Mouse (Mus musculus) neural tube, embryonic 13.5 days (tissue): ENCODE results near the gene Chmp2a. TPM values are rescaled to one million over a fixed set of nuclear protein-coding genes. Genes with fewer than 3 reads are reported as not detected.
A peak's percentile ranks its signal among the peaks of the same experiment; 100 is the strongest.

Experiments used
- ATAC-seq: fragments of 200-750 bp; cut with Nextera tagmentation; 2 replicates; pipeline ENCODE4 v1.8.0; 2017; ENCODE audit warnings: low read depth, mild to moderate bottlenecking, moderate TSS enrichment, moderate library complexity
- H3K27ac ChIP-seq: fragments of 300-500 bp; sonication (generic); replicated peaks from 2 replicates; pipeline ENCODE4 v1.5.1; 2015; ENCODE audit warnings: moderate library complexity, mild to moderate bottlenecking, inconsistent platforms
- H3K27me3 ChIP-seq: fragments of 300-500 bp; sonication (generic); 2 replicates; pipeline ENCODE4 v1.6.1; 2015; ENCODE audit warnings: mild to moderate bottlenecking, inconsistent platforms
- H3K36me3 ChIP-seq: fragments of 300-500 bp; sonication (generic); 2 replicates; pipeline ENCODE4 v1.6.1; 2015; ENCODE audit warnings: mild to moderate bottlenecking, inconsistent platforms
- H3K4me1 ChIP-seq: fragments of 300-500 bp; sonication (generic); replicated peaks from 2 replicates; pipeline ENCODE4 v1.6.1; 2015; ENCODE audit warnings: inconsistent platforms
- H3K4me2 ChIP-seq: fragments of 300-500 bp; sonication (generic); 2 replicates; pipeline ENCODE4 v1.6.1; 2015; ENCODE audit warnings: inconsistent platforms, mild to moderate bottlenecking, moderate library complexity
- H3K4me3 ChIP-seq: fragments of 300-500 bp; sonication (generic); 2 replicates; pipeline ENCODE4 v1.5.1; 2015; ENCODE audit warnings: mild to moderate bottlenecking, inconsistent platforms
- H3K9ac ChIP-seq: fragments of 300-500 bp; sonication (generic); 2 replicates; pipeline ENCODE4 v1.6.1; 2015; ENCODE audit warnings: moderate library complexity, mild to moderate bottlenecking, inconsistent platforms
- H3K9me3 ChIP-seq: fragments of 300-500 bp; sonication (generic); 2 replicates; pipeline ENCODE4 v1.6.1; 2016; ENCODE audit warnings: inconsistent platforms
- WGBS: fragments of 180-500 bp; shearing (Covaris S2); methylation state at CpG from one replicate; pipeline ENCODE4 v1.1.7; 2015; 5-methylcytosine and 5-hydroxymethylcytosine counted together
- polyA plus RNA-seq: library from polyadenylated mRNA; unstranded; fragments of >200 nt; fragmentation: Nextera tagmentation; extraction: Ambion mirVana; gene quantifications from 2 replicates; pipeline ENCODE4 v1.2.1, GENCODE M21; 2015

Gene Chmp2a
- polyA plus RNA-seq, 1 experiment from 2014 or later, result 189 TPM

GRCm38 (mm10) chr7:13043445-13044253 is 9.0 kb upstream of the Chmp2a start:
- Histone ChIP-seq H3K27ac (0 out of 2 replicates have a peak overlapping the region, but pooled peaks have one; percentile 6), H3K9me3 (no peaks in the 10 kb centered on the region), H3K9ac (peak overlapping the region; percentile 77), H3K4me3 (peak overlapping the region; percentile 43), H3K36me3 (no peaks in the 10 kb centered on the region), H3K4me2 (peak overlapping the region; percentile 73), H3K27me3 (peaks cover 50% of the 10 kb centered on the region), H3K4me1 (peaks cover 23% of the 10 kb centered on the region)
- 6% methylated on average over 88 of the region's 88 CpGs for WGBS
- ATAC-seq, result peak; percentile 48

DNA sequence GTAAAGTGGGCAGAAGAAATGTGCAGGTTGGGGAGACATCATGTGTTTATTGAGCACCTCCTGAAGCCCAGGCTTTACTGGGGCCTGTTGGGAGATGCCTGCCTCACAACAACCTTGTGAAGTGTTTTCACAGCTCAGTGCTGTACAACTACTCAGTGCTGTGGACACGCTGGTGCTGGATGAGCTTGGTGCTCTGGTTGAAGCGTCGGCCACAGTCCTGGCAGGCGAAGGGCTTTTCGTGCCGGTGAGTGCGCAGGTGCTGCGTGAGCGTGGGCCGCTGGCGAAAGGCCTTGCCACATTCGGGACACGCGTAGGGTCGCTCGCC is 8.5 kb upstream of the Chmp2a start:
- Histone ChIP-seq H3K36me3 (no peaks in the 10 kb centered on the region), H3K27me3 (peaks cover 50% of the 10 kb centered on the region), H3K9me3 (no peaks in the 10 kb centered on the region), H3K4me1 (peaks cover 25% of the 10 kb centered on the region), H3K9ac (peak overlapping the region; percentile 77), H3K27ac (no peak overlapping the region), H3K4me2 (peak overlapping the region; percentile 73), H3K4me3 (peak overlapping the region; percentile 43)
- ATAC-seq, result no peak
- 40% methylated on average over 16 of the region's 16 CpGs for WGBS

DNA sequence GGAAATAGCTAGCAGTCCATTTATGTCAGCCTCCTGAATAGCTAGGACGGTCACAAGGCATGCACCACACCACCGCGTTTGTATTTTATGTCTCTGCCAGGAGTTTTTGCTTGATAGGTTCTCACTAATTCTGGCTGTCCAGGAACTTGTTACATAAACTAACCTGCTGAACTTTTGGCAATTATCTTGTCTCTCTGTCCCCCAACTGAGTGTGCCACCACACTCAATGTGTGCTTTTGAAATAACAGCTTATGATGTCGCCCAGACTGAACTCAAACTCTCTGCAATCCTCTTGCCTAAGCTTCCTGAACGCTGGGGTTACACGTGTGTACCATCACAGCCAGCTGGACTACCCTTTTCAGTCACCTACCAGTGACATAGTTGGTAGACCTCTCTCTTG is 7.9 kb upstream of the Chmp2a start:
- H3K4me1 ChIP-seq, result peaks cover 25% of the 10 kb centered on the region
- 72% methylated on average over 6 of the region's 6 CpGs for WGBS
- no peak overlapping the region for H3K4me3 ChIP-seq
- no peaks in the 10 kb centered on the region for H3K9me3 ChIP-seq
- H3K36me3 ChIP-seq, result no peaks in the 10 kb centered on the region
- peaks cover 50% of the 10 kb centered on the region for H3K27me3 ChIP-seq
- H3K27ac ChIP-seq, result no peak overlapping the region
- ATAC-seq, result no peak
- H3K9ac ChIP-seq, result no peak overlapping the region
- H3K4me2 ChIP-seq, result 0 out of 2 replicates have a peak overlapping the region, but pooled peaks have one; percentile 73

GRCm38 (mm10) chr7:13041256-13041655 is 6.6 kb upstream of the Chmp2a start:
- Histone ChIP-seq H3K27me3 (peaks cover 50% of the 10 kb centered on the region), H3K9ac (no peak overlapping the region), H3K4me2 (no peak overlapping the region), H3K27ac (no peak overlapping the region), H3K4me1 (peaks cover 34% of the 10 kb centered on the region), H3K4me3 (no peak overlapping the region), H3K36me3 (peaks cover 1% of the 10 kb centered on the region), H3K9me3 (no peaks in the 10 kb centered on the region)
- ATAC-seq, result no peak
- 68% methylated on average over 1 of the region's 1 CpGs for WGBS

DNA sequence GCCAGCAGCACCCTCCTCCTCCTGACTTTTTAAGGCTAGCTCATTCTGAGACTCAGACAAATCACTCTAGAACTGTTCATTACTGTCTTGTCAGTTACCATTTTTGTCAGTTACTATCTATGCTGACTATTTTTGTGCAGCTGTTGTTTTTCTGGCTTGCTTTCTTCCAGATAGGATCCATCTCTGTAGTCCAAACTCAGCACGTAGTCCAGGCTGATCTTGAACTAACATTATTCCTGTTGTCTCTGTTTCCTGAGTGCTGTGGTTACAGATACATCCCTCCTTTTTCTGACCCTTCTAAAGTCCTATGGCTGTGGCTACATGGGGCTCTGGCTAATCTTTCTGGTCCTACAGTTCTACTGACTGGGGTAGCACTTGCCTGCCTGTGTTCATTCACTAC is 4.6 kb upstream of the Chmp2a start:
- Histone ChIP-seq H3K9ac (peak overlapping the region; percentile 98), H3K4me2 (peak overlapping the region; percentile 91), H3K27ac (no peak overlapping the region), H3K27me3 (peaks cover 34% of the 10 kb centered on the region), H3K4me3 (peak overlapping the region; percentile 80), H3K36me3 (peaks cover 17% of the 10 kb centered on the region), H3K9me3 (no peaks in the 10 kb centered on the region), H3K4me1 (peaks cover 47% of the 10 kb centered on the region)
- no peak for ATAC-seq
- 88% methylated on average over 1 of the region's 1 CpGs for WGBS

- Histone ChIP-seq H3K4me2 (peak overlapping the region; percentile 91), H3K4me1 (peaks cover 47% of the 10 kb centered on the region), H3K36me3 (peaks cover 17% of the 10 kb centered on the region), H3K27ac (peak overlapping the region; percentile 99), H3K9ac (peak overlapping the region; percentile 98), H3K4me3 (peak overlapping the region; percentile 80), H3K27me3 (peaks cover 29% of the 10 kb centered on the region), H3K9me3 (no peaks in the 10 kb centered on the region)
- 25% methylated on average over 15 of the region's 15 CpGs for WGBS
- ATAC-seq, result no peak
Observed at GRCm38 (mm10) chr7:13038621-13039169, 4.1 kb upstream of the Chmp2a start.

DNA sequence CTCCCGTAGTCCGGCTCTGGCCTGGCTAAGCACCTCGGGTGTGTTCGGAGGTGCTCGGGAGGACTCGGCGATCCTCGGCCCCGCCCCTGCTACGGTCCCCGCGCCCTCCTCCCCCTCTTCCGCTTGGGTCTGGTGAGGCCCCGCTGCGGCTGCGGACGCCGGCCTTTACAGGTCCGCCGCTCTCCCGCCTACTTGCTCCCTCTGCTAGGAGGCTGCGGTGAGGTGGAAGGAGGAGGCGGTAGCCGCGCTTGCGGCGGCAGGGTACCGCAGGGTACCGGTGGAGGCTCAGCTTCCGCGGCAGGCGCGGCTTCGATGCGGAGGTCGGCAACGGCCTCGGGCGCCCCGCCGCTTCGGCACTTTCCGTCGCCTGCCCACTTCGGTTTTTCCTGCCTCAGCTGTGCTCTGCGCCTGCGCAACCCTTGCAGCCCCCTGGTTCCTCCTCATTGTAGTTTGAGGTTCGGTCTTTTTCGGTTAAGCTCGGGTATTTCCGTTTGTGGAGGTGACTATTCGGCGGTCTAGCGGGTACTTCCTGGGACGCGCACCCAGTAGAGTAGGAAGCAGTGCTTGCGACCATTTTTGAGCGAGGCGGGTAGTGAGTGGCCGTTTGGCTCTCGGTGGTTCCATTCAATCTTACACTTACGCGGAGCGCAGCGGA is 3.4 kb upstream of the Chmp2a start, which contains the start of gene Ube2m:
Gene Ube2m (minus strand): TSS at position 375 of the 655 bp plus-strand sequence.
- peak within 1 kb of the TSS; percentile 98 for H3K9ac ChIP-seq
- peak within 1 kb of the TSS; percentile 91 for H3K4me2 ChIP-seq
- WGBS, result under 1% methylated on average over 64 of the region's 65 CpGs
- H3K9me3 ChIP-seq, result no peaks in the 10 kb centered on the region
- H3K4me1 ChIP-seq, result peaks cover 48% of the 10 kb centered on the region
- ATAC-seq, result peak; percentile 90
- H3K36me3 ChIP-seq, result peaks cover 24% of the 10 kb centered on the region
- H3K27ac ChIP-seq, result peak within 1 kb of the TSS; percentile 99
- H3K4me3 ChIP-seq, result peak within 1 kb of the TSS; percentile 80
- H3K27me3 ChIP-seq, result peaks cover 22% of the 10 kb centered on the region

DNA sequence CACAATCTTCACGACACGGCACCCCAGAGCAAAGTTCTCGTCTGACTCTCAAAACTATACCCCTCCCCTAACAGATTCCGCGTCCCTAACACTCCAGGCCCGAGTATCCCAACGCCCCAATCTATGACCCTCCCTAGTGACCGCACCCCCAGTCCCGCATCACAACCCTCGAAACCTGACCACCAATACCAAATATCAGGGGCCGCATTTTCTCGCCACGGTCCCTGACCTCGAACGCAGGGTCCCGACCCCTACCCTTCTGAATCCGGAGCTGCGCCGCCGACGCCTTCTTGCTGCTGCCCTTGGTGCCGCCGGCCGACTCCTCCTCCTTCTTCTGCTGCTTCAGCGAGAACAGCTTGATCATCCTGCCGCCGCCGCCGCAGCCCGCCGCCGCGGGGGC is 2.8 kb upstream of the Chmp2a start:
- Histone ChIP-seq H3K4me2 (peak overlapping the region; percentile 91), H3K27ac (peak overlapping the region; percentile 99), H3K9me3 (no peaks in the 10 kb centered on the region), H3K36me3 (peaks cover 30% of the 10 kb centered on the region), H3K9ac (peak overlapping the region; percentile 98), H3K27me3 (peaks cover 15% of the 10 kb centered on the region), H3K4me3 (peak overlapping the region; percentile 80), H3K4me1 (peaks cover 52% of the 10 kb centered on the region)
- ATAC-seq, result peak; percentile 10; the same call in 1 of the 2 replicates
- under 1% methylated on average over 31 of the region's 33 CpGs for WGBS

DNA sequence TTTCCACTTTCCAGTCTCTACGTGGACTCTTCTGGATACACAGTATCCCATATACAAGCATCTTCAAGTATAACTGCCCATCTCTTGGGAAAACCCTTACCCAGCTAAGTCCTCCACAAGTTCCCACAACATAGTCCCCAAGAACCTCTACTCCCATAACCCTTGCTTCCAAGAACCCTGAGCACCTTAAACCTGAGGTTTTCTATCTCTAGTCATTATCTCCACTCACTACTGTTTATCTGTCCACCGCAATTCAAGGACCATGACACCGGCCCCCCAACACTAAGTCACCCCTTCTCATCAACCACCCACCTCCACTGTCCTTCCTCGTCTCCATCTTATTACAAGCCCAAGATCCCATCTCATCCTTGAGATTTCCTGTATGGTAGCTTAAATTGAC is 2.2 kb upstream of the Chmp2a start:
- 49% methylated on average over 4 of the region's 4 CpGs for WGBS

GRCm38 (mm10) chr7:13035211-13035855 is 726 bp upstream of the Chmp2a start:
- 85% methylated on average over 17 of the region's 17 CpGs for WGBS
- peak overlapping the region; percentile 90 for H3K9ac ChIP-seq
- ATAC-seq, result 0 out of 2 replicates have a peak, but pooled peaks have one; percentile 0

More for the DNA sequence above, 2.2 kb upstream of the Chmp2a start:
- Histone ChIP-seq H3K36me3 (peaks cover 36% of the 10 kb centered on the region), H3K9me3 (no peaks in the 10 kb centered on the region), H3K4me2 (peak overlapping the region; percentile 91), H3K27ac (peak overlapping the region; percentile 99), H3K9ac (peak overlapping the region; percentile 98), H3K4me3 (peak overlapping the region; percentile 80), H3K27me3 (peaks cover 10% of the 10 kb centered on the region), H3K4me1 (peaks cover 52% of the 10 kb centered on the region)
- ATAC-seq, result no peak

DNA sequence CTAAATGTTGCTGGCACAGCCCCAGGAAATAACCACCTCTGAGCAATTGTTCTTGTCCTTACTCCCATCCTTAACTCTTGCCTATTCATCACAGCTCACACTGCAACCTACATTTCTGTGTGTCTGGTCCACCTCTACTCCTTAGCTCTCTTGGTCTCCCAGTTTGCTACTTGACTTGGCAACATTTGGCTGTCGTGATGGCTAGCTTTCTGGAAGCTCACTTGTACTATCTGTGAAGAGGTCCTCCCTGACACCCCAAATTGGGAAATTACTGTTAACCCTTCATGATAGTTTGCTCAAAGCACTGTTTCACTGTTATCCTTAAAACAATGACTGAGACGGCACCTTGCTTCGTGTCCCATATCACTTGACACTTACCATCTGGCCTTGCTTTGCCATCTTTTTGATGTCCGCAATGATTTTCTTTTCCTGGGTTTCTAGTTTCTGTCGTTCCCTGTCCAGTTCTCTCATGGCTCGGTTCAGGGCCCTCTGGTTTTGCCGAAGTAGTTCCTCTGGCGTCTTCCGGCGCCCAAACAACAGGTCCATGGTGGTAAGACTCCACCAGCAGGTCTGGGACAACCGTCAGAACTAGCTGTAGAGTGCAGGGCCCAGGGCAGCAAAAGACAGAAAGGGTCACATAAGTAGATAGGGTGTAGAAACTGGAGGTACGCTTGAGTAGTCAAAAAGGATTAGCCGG is 1.0 kb downstream of the Chmp2a start:
- ATAC-seq, result no peak
- peak overlapping the region; percentile 80 for H3K4me3 ChIP-seq
- H3K4me2 ChIP-seq, result peak overlapping the region; percentile 95
- H3K9ac ChIP-seq, result peak overlapping the region; percentile 90
- peaks cover 68% of the 10 kb centered on the region for H3K36me3 ChIP-seq
- H3K9me3 ChIP-seq, result no peaks in the 10 kb centered on the region
- H3K27me3 ChIP-seq, result no peaks in the 10 kb centered on the region
- peak overlapping the region; percentile 95 for H3K27ac ChIP-seq
- H3K4me1 ChIP-seq, result peaks cover 43% of the 10 kb centered on the region
- WGBS, result 54% methylated on average over 13 of the region's 13 CpGs

More at GRCm38 (mm10) chr7:13035211-13035855, 726 bp upstream of the Chmp2a start:
- H3K9me3 ChIP-seq, result no peaks in the 10 kb centered on the region
- peak overlapping the region; percentile 95 for H3K4me2 ChIP-seq
- H3K4me1 ChIP-seq, result peaks cover 52% of the 10 kb centered on the region
- peak overlapping the region; percentile 80 for H3K4me3 ChIP-seq
- H3K36me3 ChIP-seq, result peaks cover 51% of the 10 kb centered on the region
- H3K27ac ChIP-seq, result peak overlapping the region; percentile 95
- H3K27me3 ChIP-seq, result no peaks in the 10 kb centered on the region
